Mouse (Mus musculus) stomach, embryonic 16.5 days (tissue): ENCODE results near the gene Prdx5. TPM values are rescaled to one million over a fixed set of nuclear protein-coding genes. Genes with fewer than 3 reads are reported as not detected.
"Not testable (repeated sequence)": the region's sequence is repeated elsewhere in the genome, so short reads cannot be mapped to it uniquely, and the experiment has no call there.

ENCODE experiments used
- ATAC-seq: fragments of 200-750 bp; cut with Nextera tagmentation; 2 replicates; pipeline ENCODE4 v1.8.0; 2017; ENCODE audit warnings: moderate number of reproducible peaks, moderate TSS enrichment; ENCODE audit not compliant: insufficient read depth, low FRiP score
- H3K27ac ChIP-seq: fragments of 300-500 bp; sonication (generic); 2 replicates; pipeline ENCODE4 v1.5.1; 2014; ENCODE audit warnings: low read length
- H3K27me3 ChIP-seq: fragments of 300-500 bp; sonication (generic); 2 replicates; pipeline ENCODE4 v1.6.1; 2014; ENCODE audit warnings: low read length, control low read depth, mixed read lengths; ENCODE audit not compliant: control insufficient read depth, insufficient read depth
- H3K36me3 ChIP-seq: fragments of 300-500 bp; sonication (generic); 2 replicates; pipeline ENCODE4 v1.6.1; 2014; ENCODE audit warnings: low read length; ENCODE audit not compliant: control insufficient read depth, insufficient read depth
- H3K4me1 ChIP-seq: fragments of 300-500 bp; sonication (generic); 2 replicates; pipeline ENCODE4 v1.6.1; 2014; ENCODE audit warnings: low read length, control low read depth, mixed read lengths; ENCODE audit not compliant: control insufficient read depth, insufficient read depth
- H3K4me2 ChIP-seq: fragments of 300-500 bp; sonication (generic); 2 replicates; pipeline ENCODE4 v1.6.1; 2014; ENCODE audit warnings: low read depth, low read length, mixed read lengths
- H3K4me3 ChIP-seq: fragments of 300-500 bp; sonication (generic); replicated peaks from 2 replicates; pipeline ENCODE4 v1.5.1; 2014; ENCODE audit warnings: mild to moderate bottlenecking, low read length
- H3K9ac ChIP-seq: fragments of 300-500 bp; sonication (generic); 2 replicates; pipeline ENCODE4 v1.6.1; 2014; ENCODE audit warnings: low read length
- H3K9me3 ChIP-seq: fragments of 300-500 bp; sonication (generic); replicated peaks from 2 replicates; pipeline ENCODE4 v1.6.1; 2016; ENCODE audit warnings: low read length, control low read depth; ENCODE audit not compliant: control insufficient read depth
- WGBS: fragments of 180-500 bp; shearing (Covaris S2); extraction: QIAGEN DNeasy Blood & Tissue Kit; methylation state at CpG from one replicate; pipeline ENCODE4 v1.1.7; 2014; 5-methylcytosine and 5-hydroxymethylcytosine counted together
- polyA plus RNA-seq: library from polyadenylated mRNA; unstranded; fragments of >200 nt; fragmentation: Nextera tagmentation; extraction: Ambion mirVana; gene quantifications from 2 replicates; pipeline ENCODE4 v1.2.1, GENCODE M21; 2015

Prdx5 gene
- polyA plus RNA-seq, 1 experiment from 2014 or later = 291 TPM

GRCm38 (mm10) chr19:6913991-6914390 lies 4.1 kb upstream of the Prdx5 start:
- Histone ChIP-seq H3K27me3 (no peaks in the 10 kb centered on the region), H3K9me3 (no peaks in the 10 kb centered on the region), H3K4me2 (no peak overlapping the region), H3K4me1 (peaks cover 16% of the 10 kb centered on the region), H3K4me3 (no peak overlapping the region), H3K36me3 (no peaks in the 10 kb centered on the region; the same call in 1 of the 2 replicates), H3K27ac (no peak overlapping the region; the same call in 1 of the 2 replicates), H3K9ac (no peak overlapping the region; the same call in 1 of the 2 replicates)
- 76% methylated on average over 11 of the region's 11 CpGs for WGBS
- no peak for ATAC-seq

GRCm38 (mm10) chr19:6913036-6913435 lies 3.1 kb upstream of the Prdx5 start:
- H3K4me2 ChIP-seq = no peak overlapping the region
- ATAC-seq = no peak
- H3K27me3 ChIP-seq = no peaks in the 10 kb centered on the region
- no peak overlapping the region for H3K9ac ChIP-seq
- H3K27ac ChIP-seq = no peak overlapping the region
- H3K4me1 ChIP-seq = peaks cover 21% of the 10 kb centered on the region
- H3K36me3 ChIP-seq = no peaks in the 10 kb centered on the region; the same call in 1 of the 2 replicates
- 81% methylated on average over 6 of the region's 6 CpGs for WGBS
- H3K4me3 ChIP-seq = no peak overlapping the region
- H3K9me3 ChIP-seq = no peaks in the 10 kb centered on the region

GRCm38 (mm10) chr19:6912205-6912970 lies 2.5 kb upstream of the Prdx5 start:
- no peak overlapping the region for H3K4me2 ChIP-seq
- no peaks in the 10 kb centered on the region for H3K27me3 ChIP-seq
- no peaks in the 10 kb centered on the region; the same call in 1 of the 2 replicates for H3K36me3 ChIP-seq
- H3K4me1 ChIP-seq = peaks cover 25% of the 10 kb centered on the region
- ATAC-seq = no peak
- H3K27ac ChIP-seq = no peak overlapping the region
- 91% methylated on average over 15 of the region's 15 CpGs for WGBS
- no peak overlapping the region for H3K9ac ChIP-seq
- no peak overlapping the region for H3K4me3 ChIP-seq
- H3K9me3 ChIP-seq = no peaks in the 10 kb centered on the region

- ATAC-seq = no peak
- H3K9ac ChIP-seq = peak overlapping the region; percentile 57
- H3K4me3 ChIP-seq = peak overlapping the region; percentile 72
- H3K4me2 ChIP-seq = peak overlapping the region; percentile 83
- H3K4me1 ChIP-seq = peaks cover 24% of the 10 kb centered on the region
- peak overlapping the region; percentile 23; the same call in 1 of the 2 replicates for H3K27ac ChIP-seq
- no peaks in the 10 kb centered on the region; the same call in 1 of the 2 replicates for H3K36me3 ChIP-seq
- H3K9me3 ChIP-seq = no peaks in the 10 kb centered on the region
- WGBS = 84% methylated on average over 19 of the region's 19 CpGs
- H3K27me3 ChIP-seq = no peaks in the 10 kb centered on the region
These were observed 1.5 kb upstream of the Prdx5 start for GRCm38 (mm10) chr19:6911101-6912074.

- H3K4me3 ChIP-seq = peak overlapping the region; percentile 72
- peaks cover 24% of the 10 kb centered on the region for H3K4me1 ChIP-seq
- not testable (repeated sequence) for H3K9me3 ChIP-seq, H3K36me3 ChIP-seq, H3K27me3 ChIP-seq
- peak overlapping the region; percentile 83 for H3K4me2 ChIP-seq
- H3K27ac ChIP-seq = peak overlapping the region; percentile 100
- ATAC-seq = peak; percentile 30
- under 1% methylated on average over 28 of the region's 30 CpGs for WGBS
- peak overlapping the region; percentile 87 for H3K9ac ChIP-seq
These were observed 400 bp upstream of the Prdx5 start for GRCm38 (mm10) chr19:6910306-6910705.

- peak overlapping the region; percentile 83 for H3K4me2 ChIP-seq
- H3K4me3 ChIP-seq = peak overlapping the region; percentile 72
- ATAC-seq = no peak
- H3K4me1 ChIP-seq = peaks cover 24% of the 10 kb centered on the region
- no peaks in the 10 kb centered on the region for H3K9me3 ChIP-seq
- H3K36me3 ChIP-seq = peaks cover 3% of the 10 kb centered on the region; the same call in 1 of the 2 replicates
- 7% methylated on average over 11 of the region's 11 CpGs for WGBS
- H3K9ac ChIP-seq = peak overlapping the region; percentile 87
- peak overlapping the region; percentile 100 for H3K27ac ChIP-seq
- no peaks in the 10 kb centered on the region for H3K27me3 ChIP-seq
These were observed 885 bp downstream of the Prdx5 start for GRCm38 (mm10) chr19:6909021-6909420.

GRCm38 (mm10) chr19:6907811-6908540 lies 1.9 kb downstream of the Prdx5 start:
- H3K9ac ChIP-seq = peak overlapping the region; percentile 87
- H3K27me3 ChIP-seq = no peaks in the 10 kb centered on the region
- H3K4me3 ChIP-seq = peak overlapping the region; percentile 72
- H3K27ac ChIP-seq = no peak overlapping the region
- peak overlapping the region; percentile 83 for H3K4me2 ChIP-seq
- 77% methylated on average over 7 of the region's 7 CpGs for WGBS
- H3K4me1 ChIP-seq = peaks cover 24% of the 10 kb centered on the region
- ATAC-seq = no peak
- no peaks in the 10 kb centered on the region for H3K9me3 ChIP-seq
- H3K36me3 ChIP-seq = 0 out of 2 replicates have a peak, but pooled peaks cover 3% of the 10 kb centered on the region

GRCm38 (mm10) chr19:6907094-6907493 lies 2.8 kb downstream of the Prdx5 start:
- Histone ChIP-seq H3K4me1 (peaks cover 24% of the 10 kb centered on the region), H3K36me3 (0 out of 2 replicates have a peak, but pooled peaks cover 3% of the 10 kb centered on the region), H3K9me3 (no peaks in the 10 kb centered on the region), H3K4me3 (no peak overlapping the region), H3K4me2 (no peak overlapping the region; the same call in 1 of the 2 replicates), H3K27me3 (no peaks in the 10 kb centered on the region), H3K27ac (no peak overlapping the region), H3K9ac (no peak overlapping the region)
- ATAC-seq = no peak
- 88% methylated on average over 8 of the region's 8 CpGs for WGBS
